Mouse (Mus musculus) kidney, postnatal 0 days (tissue): Measurements from ENCODE around the gene Slfn5. TPM values are rescaled to one million over a fixed set of nuclear protein-coding genes. Genes with fewer than 3 reads are reported as not detected.
A peak's percentile ranks its signal among the peaks of the same experiment; 100 is the strongest.

Experiments
- ATAC-seq: fragments of 200-750 bp; cut with Nextera tagmentation; replicated peaks from 2 replicates; pipeline ENCODE4 v1.8.0; 2017; ENCODE audit warnings: low read depth, moderate number of reproducible peaks, moderate TSS enrichment, moderate library complexity; ENCODE audit not compliant: low FRiP score
- DNase-seq: peaks from one replicate; pipeline ENCODE4 v3.0.0-alpha.2; 2016; ENCODE audit warnings: low spot score
- H3K27ac ChIP-seq: fragments of 300-500 bp; sonication (generic); 2 replicates; pipeline ENCODE4 v1.5.1; 2014; ENCODE audit warnings: mild to moderate bottlenecking
- H3K27me3 ChIP-seq: fragments of 300-500 bp; sonication (generic); 2 replicates; pipeline ENCODE4 v1.6.1; 2014; ENCODE audit warnings: low read length, mixed read lengths; ENCODE audit not compliant: insufficient read depth
- H3K36me3 ChIP-seq: fragments of 300-500 bp; sonication (generic); 2 replicates; pipeline ENCODE4 v1.6.1; 2014; ENCODE audit warnings: low read length, mixed read lengths; ENCODE audit not compliant: insufficient read depth
- H3K4me1 ChIP-seq: fragments of 300-500 bp; sonication (generic); replicated peaks from 2 replicates; pipeline ENCODE4 v1.6.1; 2014; ENCODE audit warnings: antibody characterized with exemption, low read length, mixed read lengths; ENCODE audit not compliant: insufficient read depth
- H3K4me2 ChIP-seq: fragments of 300-500 bp; sonication (generic); 2 replicates; pipeline ENCODE4 v1.6.1; 2014; ENCODE audit warnings: mild to moderate bottlenecking, low read length, moderate library complexity, mixed read lengths
- H3K4me3 ChIP-seq: fragments of 300-500 bp; sonication (generic); replicated peaks from 2 replicates; pipeline ENCODE4 v1.5.1; 2014; ENCODE audit warnings: low read depth, low read length
- H3K9ac ChIP-seq: fragments of 300-500 bp; sonication (generic); 2 replicates; pipeline ENCODE4 v1.6.1; 2014; ENCODE audit warnings: low read depth, low read length
- H3K9me3 ChIP-seq: fragments of 300-500 bp; sonication (generic); replicated peaks from 2 replicates; pipeline ENCODE4 v1.6.1; 2016; ENCODE audit warnings: low read length, inconsistent platforms, mixed read lengths
- CTCF ChIP-seq: IDR thresholded peaks from 2 replicates; pipeline ENCODE4 v1.5.1; 2016; ENCODE audit warnings: antibody characterized with exemption, low read depth, mild to moderate bottlenecking, moderate library complexity
- WGBS: fragments of 180-500 bp; shearing (Covaris S2); extraction: QIAGEN DNeasy Blood & Tissue Kit; methylation state at CpG from one replicate; pipeline ENCODE4 v1.1.7; 2014; 5-methylcytosine and 5-hydroxymethylcytosine counted together
- microRNA-seq: library from miRNA; unstranded; fragments of <30 nt; microRNA quantifications from one replicate; pipeline ENCODE4, GENCODE M21; 2016
- polyA plus RNA-seq: library from polyadenylated mRNA; unstranded; fragments of >200 nt; fragmentation: Nextera tagmentation; extraction: Ambion mirVana; gene quantifications from 2 replicates; pipeline ENCODE4 v1.2.1, GENCODE M21; 2015

Slfn5 gene
- polyA plus RNA-seq, 1 experiment from 2014 or later = 21.1 TPM

DNA sequence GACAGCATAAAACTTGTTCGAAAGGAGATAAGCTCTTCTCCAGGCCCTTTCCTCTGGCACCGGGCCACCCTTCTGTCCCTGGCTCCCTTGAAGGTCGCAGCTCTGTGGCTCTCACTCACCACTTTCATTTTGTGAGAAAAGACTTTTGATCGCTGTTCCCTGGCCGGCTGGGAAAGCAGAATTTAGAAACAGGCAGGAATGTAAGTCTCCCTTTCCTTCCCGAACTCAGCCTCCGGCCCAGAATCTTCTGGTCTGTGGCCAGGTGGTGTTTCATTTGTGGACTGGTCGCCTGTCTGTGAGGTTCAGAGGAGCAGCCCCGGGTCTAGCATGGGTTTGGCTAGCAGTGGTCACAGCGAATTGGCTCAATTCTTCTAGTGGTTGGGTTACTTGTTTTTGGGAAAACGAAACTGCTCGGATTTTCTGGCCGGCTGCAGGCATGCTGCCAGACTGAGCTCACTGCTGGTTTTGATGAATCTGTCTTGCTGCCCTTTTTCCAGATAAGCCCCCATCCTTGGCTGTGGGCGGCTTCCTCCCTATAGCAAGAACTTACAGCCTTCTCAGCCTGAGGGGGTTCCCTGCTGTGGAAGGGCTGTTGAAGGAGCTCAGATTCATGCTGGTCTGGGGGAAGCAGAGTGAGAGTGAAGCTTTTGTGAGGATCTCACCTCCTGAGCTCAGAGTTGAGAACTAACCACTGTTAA lies 40.5 kb downstream of the Slfn5 start, which contains the start of gene Slfn9:
Gene Slfn9, minus strand, starts transcription at position 362 of the 698 bp plus-strand sequence.
- DNase-seq (peak; percentile 49), ATAC-seq (no peak)
- Histone ChIP-seq H3K27ac (peak within 1 kb of the TSS; percentile 67), H3K4me1 (no peaks in the 10 kb centered on the region), H3K36me3 (no peaks in the 10 kb centered on the region), H3K9ac (peak within 1 kb of the TSS; percentile 57), H3K27me3 (no peaks in the 10 kb centered on the region), H3K4me2 (peak within 1 kb of the TSS; percentile 89), H3K4me3 (peak within 1 kb of the TSS; percentile 55), H3K9me3 (no peaks in the 10 kb centered on the region)
- 4% methylated on average over 14 of the region's 14 CpGs for WGBS
- no peak for TF ChIP-seq CTCF

DNA sequence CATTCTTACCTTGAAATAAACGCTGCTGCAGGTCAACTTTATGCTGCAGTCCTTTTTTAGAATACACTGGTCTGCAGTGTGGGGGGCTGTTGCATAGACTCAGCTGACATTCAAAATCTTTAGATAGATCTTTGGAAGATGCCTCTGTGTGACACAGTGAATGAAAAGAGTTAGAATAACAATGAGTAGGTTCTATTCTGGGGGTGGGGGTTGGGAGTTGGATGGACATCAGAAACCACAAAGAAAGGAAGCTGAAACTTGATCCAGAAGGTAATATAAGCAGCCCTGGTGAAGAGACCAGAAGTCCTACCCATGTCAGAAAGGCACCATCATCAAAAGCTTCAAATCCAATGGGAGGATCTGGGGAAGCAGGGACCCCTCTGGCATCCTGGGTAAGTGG lies 62.2 kb downstream of the Slfn5 start:
- Histone ChIP-seq H3K36me3 (no peaks in the 10 kb centered on the region), H3K9me3 (no peaks in the 10 kb centered on the region), H3K27me3 (no peaks in the 10 kb centered on the region), H3K27ac (no peak overlapping the region), H3K4me3 (no peak overlapping the region), H3K4me2 (no peak overlapping the region), H3K4me1 (no peaks in the 10 kb centered on the region), H3K9ac (no peak overlapping the region)
- DNase-seq (no peak), ATAC-seq (no peak)
- 82% methylated on average over 1 of the region's 1 CpGs for WGBS
- TF ChIP-seq CTCF = no peak

Small RNA genes within 50 kb of the gene (microRNA-seq; reads per million reads assigned to microRNA genes)
- not detected for gene Mir7679

Other genes with a start within 250 kb of the Slfn5 start
- gene Cct6b, start 187.0 kb upstream of the Slfn5 start, polyA plus RNA-seq = 0.42 and 0.46 TPM in 2 replicates
- 35.6 and 38.1 TPM in 2 replicates for gene Zfp830, start 187.0 kb upstream of the Slfn5 start, polyA plus RNA-seq
- 23.0 and 23.9 TPM in 2 replicates for gene Lig3, start 170.2 kb upstream of the Slfn5 start, polyA plus RNA-seq
- gene Rffl, start 80.1 kb upstream of the Slfn5 start, polyA plus RNA-seq = 21.7 and 23.3 TPM in 2 replicates
- 10.6 and 11.7 TPM in 2 replicates for gene Rad51d, start 60.7 kb upstream of the Slfn5 start, polyA plus RNA-seq
- gene Fndc8, start 59.2 kb upstream of the Slfn5 start, polyA plus RNA-seq = 0.55 and 0.60 TPM in 2 replicates
- gene Nle1, start 42.9 kb upstream of the Slfn5 start, polyA plus RNA-seq = 23.7 and 24.0 TPM in 2 replicates
- gene Unc45b, start 40.8 kb upstream of the Slfn5 start, polyA plus RNA-seq = 6.1 and 7.1 TPM in 2 replicates
- 9.4 and 11.5 TPM in 2 replicates for gene Slfn9, start 40.5 kb downstream of the Slfn5 start, polyA plus RNA-seq
- 0.33 and 0.36 TPM in 2 replicates for gene Slfn8, start 69.5 kb downstream of the Slfn5 start, polyA plus RNA-seq
- gene Slfn2, start 113.8 kb downstream of the Slfn5 start, polyA plus RNA-seq = 12.7 and 16.3 TPM in 2 replicates
- gene Slfn1, start 165.5 kb downstream of the Slfn5 start, polyA plus RNA-seq = 0.66 and 0.91 TPM in 2 replicates
- 0.29 and 0.36 TPM in 2 replicates for gene Slfn4, start 223.8 kb downstream of the Slfn5 start, polyA plus RNA-seq
- gene Slfn3, start 240.0 kb downstream of the Slfn5 start, polyA plus RNA-seq = 1.8 and 2.3 TPM in 2 replicates